Mouse (Mus musculus): Measurements from ENCODE around the gene Gm17019. TPM values are rescaled to one million over a fixed set of nuclear protein-coding genes. Genes with fewer than 3 reads are reported as not detected.
A peak's percentile ranks its signal among the peaks of the same experiment; 100 is the strongest.
"Not testable (repeated sequence)": the region's sequence is repeated elsewhere in the genome, so short reads cannot be mapped to it uniquely, and the experiment has no call there.

Gm17019 gene
- not detected in 2 replicates for polyA plus RNA-seq (2014; fragmentation: Nextera tagmentation; extraction: Ambion mirVana)

- H3K9me3 ChIP-seq (ENCODE audit: control insufficient read depth, low read length); H3K27ac ChIP-seq (ENCODE audit: low read depth, low read length); H3K4me3 ChIP-seq (ENCODE audit: low read depth, low read length); H3K27me3 ChIP-seq (ENCODE audit: control insufficient read depth, insufficient read depth, low read length); H3K4me1 ChIP-seq (ENCODE audit: control insufficient read depth, insufficient read depth, low read length); H3K9ac ChIP-seq (replicated peaks; ENCODE audit: low read depth, low read length); H3K4me2 ChIP-seq (ENCODE audit: low read depth, low read length); H3K36me3 ChIP-seq (ENCODE audit: control insufficient read depth, insufficient read depth, low read length); ATAC-seq (ENCODE audit: low read depth): not testable (repeated sequence)
- 50% methylated on average over 1 of the region's 1 CpGs for WGBS
Observed at GRCm38 (mm10) chr5:15032898-15033297, at the start of gene Gm17019. Gm17019 (minus strand) TSS chr5:15032998.

- WGBS, result 88% methylated on average over 1 of the region's 1 CpGs
- peaks cover 11% of the 10 kb centered on the region for H3K9me3 ChIP-seq (ENCODE audit: control insufficient read depth, low read length)
- H3K27me3 ChIP-seq (ENCODE audit: control insufficient read depth, insufficient read depth, low read length); H3K9ac ChIP-seq (replicated peaks; ENCODE audit: low read depth, low read length); ATAC-seq (ENCODE audit: low read depth); H3K4me3 ChIP-seq (ENCODE audit: low read depth, low read length); H3K4me2 ChIP-seq (ENCODE audit: low read depth, low read length); H3K27ac ChIP-seq (ENCODE audit: low read depth, low read length); H3K36me3 ChIP-seq (ENCODE audit: control insufficient read depth, insufficient read depth, low read length); H3K4me1 ChIP-seq (ENCODE audit: control insufficient read depth, insufficient read depth, low read length): not testable (repeated sequence)
Observed at GRCm38 (mm10) chr5:15062385-15062715, 29.6 kb upstream of the Gm17019 start.

GRCm38 (mm10) chr5:15061638-15062384, 29.0 kb upstream of the Gm17019 start:
- not testable (repeated sequence) for H3K4me3 ChIP-seq (ENCODE audit: low read depth, low read length); H3K4me1 ChIP-seq (ENCODE audit: control insufficient read depth, insufficient read depth, low read length); H3K9ac ChIP-seq (replicated peaks; ENCODE audit: low read depth, low read length); H3K27me3 ChIP-seq (ENCODE audit: control insufficient read depth, insufficient read depth, low read length); H3K4me2 ChIP-seq (ENCODE audit: low read depth, low read length); H3K36me3 ChIP-seq (ENCODE audit: control insufficient read depth, insufficient read depth, low read length); H3K27ac ChIP-seq (ENCODE audit: low read depth, low read length)
- 86% methylated on average over 4 of the region's 4 CpGs for WGBS
- ATAC-seq (ENCODE audit: low read depth), result peak; percentile 84
- H3K9me3 ChIP-seq (ENCODE audit: control insufficient read depth, low read length), result peaks cover 11% of the 10 kb centered on the region

DNA sequence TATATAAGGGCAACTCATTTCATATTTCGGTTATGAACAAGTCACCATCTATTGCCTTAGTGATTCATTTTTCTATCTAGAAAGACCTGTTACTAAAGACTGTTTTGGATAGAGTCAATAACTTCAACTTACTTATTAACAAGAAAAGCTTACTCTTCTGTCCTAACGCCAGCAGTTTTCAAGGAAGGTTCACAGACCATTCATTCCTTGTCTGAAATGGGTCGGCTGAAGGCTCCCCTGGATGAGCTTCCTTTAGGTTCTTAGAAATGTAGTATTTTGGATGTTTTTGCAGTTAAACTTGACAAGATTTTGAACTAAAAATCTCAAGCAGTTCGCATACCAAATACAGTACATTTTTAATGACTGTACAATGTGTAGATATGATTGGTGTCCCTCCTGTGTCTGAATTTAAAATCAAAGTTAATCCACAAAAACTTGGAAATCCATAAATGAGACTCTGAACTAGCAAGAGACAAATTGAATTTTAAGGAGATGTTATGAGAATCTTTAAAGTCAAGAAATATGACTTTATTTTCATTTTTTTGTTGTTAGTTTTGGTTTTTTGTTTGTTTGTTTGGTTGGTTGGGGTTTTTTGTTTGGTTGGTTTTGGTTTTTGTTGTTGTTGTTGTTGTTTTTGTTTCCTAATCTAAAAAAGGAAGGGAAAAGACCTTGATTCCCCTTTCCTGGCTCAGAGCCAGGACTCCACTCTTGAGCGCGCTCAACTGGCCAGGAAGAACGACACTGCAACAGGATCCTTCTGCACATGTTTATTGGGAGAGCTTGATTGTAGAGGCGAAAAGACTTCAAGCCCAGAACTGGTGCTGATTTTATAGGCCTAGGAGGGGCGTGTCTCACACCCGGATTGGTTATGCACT, 21.6 kb upstream of the Gm17019 start:
- H3K9me3 ChIP-seq (ENCODE audit: control insufficient read depth, low read length), result peaks cover 11% of the 10 kb centered on the region; the same call in 1 of the 2 replicates
- H3K27me3 ChIP-seq (ENCODE audit: control insufficient read depth, insufficient read depth, low read length); H3K4me3 ChIP-seq (ENCODE audit: low read depth, low read length); H3K27ac ChIP-seq (ENCODE audit: low read depth, low read length); ATAC-seq (ENCODE audit: low read depth); H3K36me3 ChIP-seq (ENCODE audit: control insufficient read depth, insufficient read depth, low read length); H3K9ac ChIP-seq (replicated peaks; ENCODE audit: low read depth, low read length); H3K4me1 ChIP-seq (ENCODE audit: control insufficient read depth, insufficient read depth, low read length); H3K4me2 ChIP-seq (ENCODE audit: low read depth, low read length): not testable (repeated sequence)
- WGBS, result 78% methylated on average over 10 of the region's 10 CpGs

GRCm38 (mm10) chr5:15053606-15053962, 20.8 kb upstream of the Gm17019 start:
- H3K36me3 ChIP-seq (ENCODE audit: control insufficient read depth, insufficient read depth, low read length); H3K4me1 ChIP-seq (ENCODE audit: control insufficient read depth, insufficient read depth, low read length): not testable (repeated sequence)
- peak; percentile 58; the same call in 1 of the 2 replicates for ATAC-seq (ENCODE audit: low read depth)

GRCm38 (mm10) chr5:15052945-15053605, 20.3 kb upstream of the Gm17019 start:
- 85% methylated on average over 4 of the region's 4 CpGs for WGBS
- H3K4me2 ChIP-seq (ENCODE audit: low read depth, low read length); H3K4me3 ChIP-seq (ENCODE audit: low read depth, low read length); H3K27ac ChIP-seq (ENCODE audit: low read depth, low read length); H3K36me3 ChIP-seq (ENCODE audit: control insufficient read depth, insufficient read depth, low read length); H3K4me1 ChIP-seq (ENCODE audit: control insufficient read depth, insufficient read depth, low read length); H3K9ac ChIP-seq (replicated peaks; ENCODE audit: low read depth, low read length); H3K27me3 ChIP-seq (ENCODE audit: control insufficient read depth, insufficient read depth, low read length): not testable (repeated sequence)
- peaks cover 11% of the 10 kb centered on the region; the same call in 1 of the 2 replicates for H3K9me3 ChIP-seq (ENCODE audit: control insufficient read depth, low read length)
- peak; percentile 11; the same call in 1 of the 2 replicates for ATAC-seq (ENCODE audit: low read depth)

More at GRCm38 (mm10) chr5:15053606-15053962, 20.8 kb upstream of the Gm17019 start:
- WGBS, result 83% methylated on average over 7 of the region's 8 CpGs
- H3K27me3 ChIP-seq (ENCODE audit: control insufficient read depth, insufficient read depth, low read length); H3K9ac ChIP-seq (replicated peaks; ENCODE audit: low read depth, low read length); H3K4me3 ChIP-seq (ENCODE audit: low read depth, low read length); H3K27ac ChIP-seq (ENCODE audit: low read depth, low read length); H3K4me2 ChIP-seq (ENCODE audit: low read depth, low read length): not testable (repeated sequence)
- H3K9me3 ChIP-seq (ENCODE audit: control insufficient read depth, low read length), result peaks cover 11% of the 10 kb centered on the region; the same call in 1 of the 2 replicates

- not testable (repeated sequence) for H3K4me1 ChIP-seq (ENCODE audit: control insufficient read depth, insufficient read depth, low read length); H3K4me3 ChIP-seq (ENCODE audit: low read depth, low read length); H3K36me3 ChIP-seq (ENCODE audit: control insufficient read depth, insufficient read depth, low read length); ATAC-seq (ENCODE audit: low read depth); H3K27me3 ChIP-seq (ENCODE audit: control insufficient read depth, insufficient read depth, low read length); H3K4me2 ChIP-seq (ENCODE audit: low read depth, low read length); H3K9ac ChIP-seq (replicated peaks; ENCODE audit: low read depth, low read length); H3K27ac ChIP-seq (ENCODE audit: low read depth, low read length)
- peaks cover 11% of the 10 kb centered on the region; the same call in 1 of the 2 replicates for H3K9me3 ChIP-seq (ENCODE audit: control insufficient read depth, low read length)
- 81% methylated on average over 2 of the region's 2 CpGs for WGBS
Observed at GRCm38 (mm10) chr5:15050807-15051206, 18.0 kb upstream of the Gm17019 start.

DNA sequence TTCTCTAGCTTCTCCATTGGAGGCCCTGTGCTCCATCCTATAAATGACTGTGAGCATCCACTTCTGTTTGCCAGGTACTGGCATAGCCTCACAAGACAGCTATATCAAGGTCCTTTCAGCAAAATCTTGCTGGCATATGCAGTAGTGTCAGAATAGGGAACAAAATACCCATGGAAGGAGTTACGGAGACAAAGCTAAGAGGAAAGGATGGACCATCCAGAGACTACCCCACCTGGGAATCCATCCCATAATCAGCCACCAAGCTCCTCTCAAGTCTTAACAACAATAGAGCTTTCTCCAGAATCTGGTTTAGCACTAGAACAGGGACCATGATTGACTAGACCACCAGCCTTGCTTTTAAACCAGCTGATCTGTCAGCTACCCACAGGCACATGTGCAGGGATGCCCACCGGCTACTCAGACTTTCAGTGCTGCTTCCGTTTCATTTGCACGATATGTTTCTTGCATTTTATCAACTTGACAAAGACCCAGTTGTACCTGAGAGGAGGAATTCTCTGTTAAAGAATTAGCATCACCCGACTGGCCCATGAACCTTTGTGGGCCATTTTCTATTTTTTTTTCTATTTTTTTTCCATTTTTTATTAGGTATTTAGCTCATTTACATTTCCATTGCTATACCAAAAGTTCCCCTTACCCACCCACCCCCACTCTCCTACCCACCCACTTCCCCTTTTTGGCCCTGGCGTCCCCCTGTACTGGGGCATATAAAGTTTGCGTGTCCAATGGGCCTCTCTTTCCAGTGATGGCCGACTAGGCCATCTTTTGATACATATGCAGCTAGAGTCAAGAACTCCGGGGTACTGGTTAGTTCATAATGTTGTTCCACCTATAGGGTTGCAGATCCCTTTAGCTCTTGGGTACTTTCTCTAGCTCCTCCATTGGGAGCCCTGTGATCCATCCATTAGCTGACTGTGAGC, 12.3 kb upstream of the Gm17019 start:
- not testable (repeated sequence) for H3K4me2 ChIP-seq (ENCODE audit: low read depth, low read length); H3K9me3 ChIP-seq (ENCODE audit: control insufficient read depth, low read length); H3K27me3 ChIP-seq (ENCODE audit: control insufficient read depth, insufficient read depth, low read length); H3K27ac ChIP-seq (ENCODE audit: low read depth, low read length); H3K9ac ChIP-seq (replicated peaks; ENCODE audit: low read depth, low read length); H3K36me3 ChIP-seq (ENCODE audit: control insufficient read depth, insufficient read depth, low read length); ATAC-seq (ENCODE audit: low read depth); H3K4me1 ChIP-seq (ENCODE audit: control insufficient read depth, insufficient read depth, low read length); H3K4me3 ChIP-seq (ENCODE audit: low read depth, low read length)
- WGBS, result 85% methylated on average over 7 of the region's 9 CpGs
